Mouse (Mus musculus) testis, adult 10 weeks (tissue): ENCODE data around the gene Riox2. TPM values are rescaled to one million over a fixed set of nuclear protein-coding genes. Genes with fewer than 3 reads are reported as not detected.

Experiments used
- polyA plus RNA-seq: library from polyadenylated mRNA; stranded (reverse); fragments of 350-450 nt; fragmentation: Illumina TruSeq; extraction: RNeasy Lipid Tissue Mini Kit (QIAGEN cat#74804); gene quantifications from one replicate; pipeline ENCODE4 v1.2.3, GENCODE M21; 2014; ENCODE audit warnings: low read depth, low replicate concordance

Gene Riox2
- 11.3 TPM for polyA plus RNA-seq

DNA sequence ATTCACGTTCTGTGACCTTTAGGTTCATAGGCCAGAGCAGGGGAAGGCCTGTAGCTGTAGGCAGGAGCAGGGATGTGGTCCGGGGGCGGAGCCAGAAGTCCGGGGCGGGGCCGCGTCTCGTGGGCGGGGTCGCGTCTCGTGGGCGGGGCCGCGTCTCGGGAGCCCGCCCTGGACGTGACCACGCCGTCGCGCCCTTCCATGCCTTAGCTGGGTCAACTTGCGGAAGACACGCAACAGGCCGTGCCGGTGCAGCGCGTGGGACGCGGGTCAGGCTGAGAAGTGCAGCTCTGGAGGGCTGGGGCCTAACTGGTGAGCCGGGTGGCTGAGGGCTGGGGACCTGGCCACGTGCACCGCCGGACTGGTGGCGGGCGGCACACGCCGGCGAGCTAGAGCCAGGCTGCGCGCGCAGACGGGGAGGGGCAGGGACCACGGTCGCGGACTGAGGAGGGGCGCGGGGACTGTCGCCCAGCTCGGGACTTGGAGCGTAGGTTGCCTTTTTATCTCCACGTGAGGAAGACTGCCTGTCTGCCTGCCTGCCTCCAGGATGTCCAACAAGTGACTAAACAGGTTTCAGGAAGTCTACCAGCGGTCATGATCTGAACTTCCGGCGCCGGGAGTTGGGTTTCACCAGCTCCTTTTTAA is at the start of gene Riox2:
TSS of gene Riox2 (plus strand) at position 139 of the 642 bp plus-strand sequence.

Other genes with a start within 250 kb of the Riox2 start
- not detected for gene Olfr201, start 199.1 kb upstream of the Riox2 start, polyA plus RNA-seq
- not detected for gene Olfr202, start 185.0 kb upstream of the Riox2 start, polyA plus RNA-seq
- not detected for gene Olfr203, start 172.9 kb upstream of the Riox2 start, polyA plus RNA-seq
- gene Olfr204, start 153.5 kb upstream of the Riox2 start, polyA plus RNA-seq = not detected
- not detected for gene Olfr205, start 140.6 kb upstream of the Riox2 start, polyA plus RNA-seq
- 0.20 TPM for gene Olfr206, start 122.5 kb upstream of the Riox2 start, polyA plus RNA-seq
- gene Olfr209, start 107.8 kb upstream of the Riox2 start, polyA plus RNA-seq = not detected
- gene Gabrr3, start 64.4 kb upstream of the Riox2 start, polyA plus RNA-seq = not detected
- 173 TPM for gene Crybg3, start 129.2 kb downstream of the Riox2 start, polyA plus RNA-seq
- gene Arl6, start 167.6 kb downstream of the Riox2 start, polyA plus RNA-seq = 101 TPM